Mouse (Mus musculus) cerebellum, adult 2 months (tissue): ENCODE data around the gene Masp1.

Source experiments
- CTCF ChIP-seq: fragments of 200-500 bp; IDR thresholded peaks from 2 replicates; pipeline ENCODE4 v1.5.1; 2011; ENCODE audit warnings: low read depth, mild to moderate bottlenecking, control low read depth, low read length, moderate library complexity, borderline replicate concordance; ENCODE audit not compliant: insufficient read depth
- POLR2A ChIP-seq: fragments of 200-500 bp; IDR thresholded peaks from 2 replicates; pipeline ENCODE4 v1.6.1; 2011; ENCODE audit warnings: low read length, control low read depth, borderline replicate concordance; ENCODE audit not compliant: insufficient read depth

DNA sequence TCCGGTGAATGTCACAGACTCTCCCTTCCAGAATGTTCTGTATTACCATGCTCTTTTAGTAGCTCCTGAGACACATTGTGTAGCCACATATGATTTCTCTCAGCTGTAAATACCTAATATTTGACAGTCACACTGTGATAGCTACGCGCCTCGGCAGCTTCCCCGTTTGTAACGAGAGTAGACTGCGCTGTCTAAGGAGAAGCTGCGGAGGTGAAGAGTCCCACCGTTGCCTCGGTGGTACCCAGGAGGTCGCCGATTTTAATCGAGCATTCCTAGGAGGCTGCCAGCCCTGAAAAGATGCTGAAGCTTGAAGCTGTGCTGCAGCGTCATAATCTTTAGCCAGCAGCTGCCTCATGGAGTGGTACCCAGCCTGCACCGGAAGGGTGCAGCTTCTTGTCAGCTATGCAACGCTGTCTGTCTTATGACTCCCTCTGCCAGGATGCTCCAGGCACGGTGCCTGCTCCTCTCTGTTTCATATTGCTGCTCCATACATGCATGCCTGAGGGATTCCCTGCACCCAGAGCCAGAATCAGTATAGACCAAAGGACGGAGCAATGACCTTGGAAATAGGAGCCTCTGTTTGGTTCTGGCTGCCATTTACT, 30.5 kb upstream of the Masp1 start:
- TF ChIP-seq POLR2A (no peak), CTCF (no peak)
